Mouse (Mus musculus): ENCODE measurements around the gene Il1rl2. TPM values are rescaled to one million over a fixed set of nuclear protein-coding genes. Genes with fewer than 3 reads are reported as not detected.

Gene Il1rl2
- total and polyA plus RNA-seq, 3 experiments: 0.04 to 0.08 TPM; not detected in 1

DNA sequence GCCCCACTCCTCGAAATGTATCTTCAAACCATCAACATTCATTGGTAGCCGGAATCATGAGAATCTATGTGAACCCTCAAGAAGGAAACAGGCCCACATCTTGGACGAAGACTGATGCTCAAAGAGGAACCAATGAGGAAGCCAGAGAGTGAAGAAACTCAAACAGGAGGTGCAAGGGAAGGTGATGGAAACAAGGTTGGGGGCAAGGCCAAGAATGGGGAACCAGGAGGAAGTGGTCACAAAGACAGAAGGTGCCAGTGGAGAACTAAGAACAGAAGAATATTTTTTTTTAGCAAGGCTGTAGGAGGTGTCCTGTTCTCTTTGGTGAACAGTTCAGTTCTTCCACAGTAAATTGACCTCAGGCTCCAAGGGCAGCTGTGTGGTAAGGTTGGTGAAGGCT is 67.0 kb downstream of the Il1rl2 start:
- no peak overlapping the region for H3K27ac ChIP-seq (ENCODE audit: control insufficient read depth, low read depth, low read length)
- no peaks in the 10 kb centered on the region for H3K9me3 ChIP-seq (replicated peaks; ENCODE audit: insufficient read depth, low read length)
- no peak overlapping the region for H3K4me3 ChIP-seq (ENCODE audit: control insufficient read depth in 1 of 2, insufficient read depth in 1 of 2, low read depth in 2 of 2, low read length in 2 of 2)
- no peaks in the 10 kb centered on the region for H3K27me3 ChIP-seq (ENCODE audit: control insufficient read depth in 1 of 2, insufficient read depth in 2 of 2, low read length in 2 of 2)
- no peak for DNase-seq (ENCODE audit: low read depth, low spot score)
- H3K36me3 ChIP-seq (ENCODE audit: control insufficient read depth in 1 of 2, insufficient read depth in 2 of 2, low read length in 2 of 2): peaks cover 0 to 4% of the 10 kb centered on the region in 2 experiments; a peak in 1 of 4 replicates
- no peak for TF ChIP-seq USF2 (IDR thresholded peaks at IDR 0.05; ENCODE audit: borderline replicate concordance in 1 of 2, insufficient read depth in 1 of 2, low read depth in 1 of 2, low read length in 2 of 2)
- no peak for TF ChIP-seq MYC (IDR thresholded peaks at IDR 0.05; ENCODE audit: low read depth, low read length)
- TF ChIP-seq TAL1 (IDR thresholded peaks at IDR 0.05; ENCODE audit: low read length): no peak
- TF ChIP-seq UBTF (IDR thresholded peaks at IDR 0.05; ENCODE audit: borderline replicate concordance, insufficient read depth, low read depth, low read length): no peak
- TF ChIP-seq CHD1 (IDR thresholded peaks at IDR 0.05; ENCODE audit: low read depth, low read length): no peak
- no peak for TF ChIP-seq CTCF (IDR thresholded peaks at IDR 0.05 in 2 of 3, conservative IDR thresholded peaks at IDR 0.05 in 1 of 3; ENCODE audit: control insufficient read depth in 1 of 3, insufficient read depth in 1 of 3, low read depth in 2 of 3, low read length in 3 of 3, poor library complexity in 1 of 3, severe bottlenecking in 1 of 3)
- no peak for TF ChIP-seq NELFE (IDR thresholded peaks at IDR 0.05; ENCODE audit: low read depth, low read length)
- no peak for TF ChIP-seq ZC3H11A (IDR thresholded peaks at IDR 0.05; ENCODE audit: low read depth, low read length)
- H3K4me1 ChIP-seq (ENCODE audit: control insufficient read depth in 1 of 2, insufficient read depth in 2 of 2, low read length in 2 of 2): peaks cover 0 to 6% of the 10 kb centered on the region in 2 experiments; a peak in 1 of 4 replicates
- no peak overlapping the region for H3K9ac ChIP-seq (ENCODE audit: control insufficient read depth, low read depth, low read length, poor library complexity, severe bottlenecking)
- H3K79me2 ChIP-seq (ENCODE audit: control insufficient read depth, insufficient read depth, low read length, poor library complexity): no peaks in the 10 kb centered on the region

DNA sequence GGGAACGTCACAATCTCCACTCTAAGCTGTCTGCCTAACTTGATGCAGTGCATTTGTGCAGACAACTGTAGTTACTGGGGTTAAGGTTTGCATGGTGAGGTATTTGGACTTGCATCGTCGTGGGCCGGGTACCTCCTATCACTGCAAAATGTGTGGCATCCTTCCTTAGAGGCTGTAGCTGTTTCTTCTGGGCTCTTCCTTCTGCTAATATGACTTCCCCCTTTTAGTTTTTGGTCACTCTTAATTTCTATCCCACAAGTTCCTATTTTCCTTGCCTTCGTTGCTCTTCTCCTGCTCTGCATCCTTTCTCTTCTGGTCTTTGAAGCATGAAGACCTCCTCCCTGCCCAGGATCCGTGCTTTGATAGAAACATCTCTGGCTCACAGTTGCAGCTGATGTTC is 68.1 kb downstream of the Il1rl2 start:
- TF ChIP-seq GABPA (IDR thresholded peaks at IDR 0.05; ENCODE audit: low read depth, low read length) (no peak), ZC3H11A (IDR thresholded peaks at IDR 0.05; ENCODE audit: low read depth, low read length) (no peak), POLR2AphosphoS5 (IDR thresholded peaks at IDR 0.05; ENCODE audit: borderline replicate concordance, low read depth, low read length) (no peak)
- Histone ChIP-seq H3K9me3 (replicated peaks; ENCODE audit: insufficient read depth, low read length) (no peaks in the 10 kb centered on the region), H3K27ac (ENCODE audit: control insufficient read depth, low read depth, low read length) (no peak overlapping the region), H3K27me3 (ENCODE audit: control insufficient read depth in 1 of 2, insufficient read depth in 2 of 2, low read length in 2 of 2) (no peaks in the 10 kb centered on the region), H3K9ac (ENCODE audit: control insufficient read depth, low read depth, low read length, poor library complexity, severe bottlenecking) (no peak overlapping the region), H3K36me3 (ENCODE audit: control insufficient read depth in 1 of 2, insufficient read depth in 2 of 2, low read length in 2 of 2) (peaks cover 0 to 4% of the 10 kb centered on the region in 2 experiments; a peak in 1 of 4 replicates), H3K4me1 (ENCODE audit: control insufficient read depth in 1 of 2, insufficient read depth in 2 of 2, low read length in 2 of 2) (peaks cover 0 to 6% of the 10 kb centered on the region in 2 experiments; a peak in 1 of 4 replicates), H3K79me2 (ENCODE audit: control insufficient read depth, insufficient read depth, low read length, poor library complexity) (no peaks in the 10 kb centered on the region), H3K4me3 (ENCODE audit: control insufficient read depth in 1 of 2, insufficient read depth in 1 of 2, low read depth in 2 of 2, low read length in 2 of 2) (no peak overlapping the region)
- no peak for DNase-seq (ENCODE audit: low read depth, low spot score)

DNA sequence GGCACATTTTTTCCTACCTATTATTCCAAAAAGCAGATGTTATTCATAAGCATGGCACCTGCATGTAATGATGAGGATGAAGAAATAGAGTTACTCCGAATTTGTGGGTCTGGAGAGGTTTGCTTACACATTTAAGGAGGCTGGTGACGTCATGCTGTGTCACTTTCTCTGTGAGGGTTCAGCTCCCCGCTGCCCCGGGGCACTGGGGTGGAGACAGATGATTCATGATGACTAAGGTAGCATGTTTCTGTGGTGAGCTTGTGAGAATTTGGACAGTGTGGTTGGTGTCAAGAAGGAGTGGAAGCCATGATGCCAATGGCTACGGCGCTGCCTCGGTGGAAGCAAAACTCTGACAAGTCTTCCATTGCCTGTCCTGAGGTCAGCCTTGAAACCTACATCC is 68.8 kb downstream of the Il1rl2 start:
- TF ChIP-seq ZC3H11A (IDR thresholded peaks at IDR 0.05; ENCODE audit: low read depth, low read length): no peak
- no peak for TF ChIP-seq NELFE (IDR thresholded peaks at IDR 0.05; ENCODE audit: low read depth, low read length)
- TF ChIP-seq POLR2AphosphoS2 (IDR thresholded peaks at IDR 0.05; ENCODE audit: low read length): no peak
- H3K36me3 ChIP-seq (ENCODE audit: control insufficient read depth in 1 of 2, insufficient read depth in 2 of 2, low read length in 2 of 2): peaks cover 0 to 4% of the 10 kb centered on the region in 2 experiments; a peak in 1 of 4 replicates
- no peak overlapping the region for H3K9ac ChIP-seq (ENCODE audit: control insufficient read depth, low read depth, low read length, poor library complexity, severe bottlenecking)
- H3K4me3 ChIP-seq (ENCODE audit: control insufficient read depth in 1 of 2, insufficient read depth in 1 of 2, low read depth in 2 of 2, low read length in 2 of 2): no peak overlapping the region
- no peak overlapping the region for H3K27ac ChIP-seq (ENCODE audit: control insufficient read depth, low read depth, low read length)
- DNase-seq (ENCODE audit: low read depth, low spot score): no peak
- no peaks in the 10 kb centered on the region for H3K9me3 ChIP-seq (replicated peaks; ENCODE audit: insufficient read depth, low read length)
- no peaks in the 10 kb centered on the region for H3K79me2 ChIP-seq (ENCODE audit: control insufficient read depth, insufficient read depth, low read length, poor library complexity)
- no peaks in the 10 kb centered on the region for H3K27me3 ChIP-seq (ENCODE audit: control insufficient read depth in 1 of 2, insufficient read depth in 2 of 2, low read length in 2 of 2)
- peaks cover 0 to 6% of the 10 kb centered on the region in 2 experiments; a peak in 1 of 4 replicates for H3K4me1 ChIP-seq (ENCODE audit: control insufficient read depth in 1 of 2, insufficient read depth in 2 of 2, low read length in 2 of 2)

Data from MEL (cell line).